Mouse (Mus musculus) bone marrow, adult 2 months (tissue): Measurements from ENCODE around the gene Cfap77. TPM values are rescaled to one million over a fixed set of nuclear protein-coding genes. Genes with fewer than 3 reads are reported as not detected.
A peak's percentile ranks its signal among the peaks of the same experiment; 100 is the strongest.
"Not testable (repeated sequence)": the region's sequence is repeated elsewhere in the genome, so short reads cannot be mapped to it uniquely, and the experiment has no call there.

Experiments used
- H3K27ac ChIP-seq: fragments of 200-500 bp; 2 replicates; pipeline ENCODE4 v1.5.1; 2012; ENCODE audit warnings: low read depth, mild to moderate bottlenecking, control low read depth, inconsistent platforms, low read length; ENCODE audit not compliant: control insufficient read depth, poor library complexity, insufficient read depth
- H3K4me1 ChIP-seq: fragments of 200-500 bp; 2 replicates; pipeline ENCODE4 v1.6.1; 2011; ENCODE audit warnings: low read length; ENCODE audit not compliant: control insufficient read depth, insufficient read depth
- H3K4me3 ChIP-seq: fragments of 200-500 bp; replicated peaks from 2 replicates; pipeline ENCODE3; 2011; ENCODE audit warnings: mild to moderate bottlenecking, low read depth, low read length, control low read depth; ENCODE audit not compliant: control insufficient read depth
- CTCF ChIP-seq: fragments of 200-500 bp; IDR thresholded peaks from 2 replicates; pipeline ENCODE4 v1.5.1; 2011; ENCODE audit warnings: low read length, control low read depth; ENCODE audit not compliant: control insufficient read depth, insufficient read depth
- POLR2A ChIP-seq: fragments of 200-500 bp; IDR thresholded peaks from 2 replicates; pipeline ENCODE4 v1.6.1; 2011; ENCODE audit warnings: low read depth, mild to moderate bottlenecking, control low read depth, low read length, borderline replicate concordance; ENCODE audit not compliant: control insufficient read depth
- WGBS: fragments of 180-500 bp; shearing (Covaris S2); methylation state at CpG from one replicate; pipeline ENCODE4 v1.1.7; 2018; 5-methylcytosine and 5-hydroxymethylcytosine counted together
- polyA plus RNA-seq: library from polyadenylated mRNA; stranded (reverse); fragments of >200 nt; gene quantifications from 2 replicates; pipeline ENCODE4 v1.2.4, GENCODE M21; 2011; ENCODE audit warnings: low replicate concordance; ENCODE audit not compliant: missing spikeins, insufficient read depth, insufficient read length

The Cfap77 gene
- polyA plus RNA-seq = 0.90 TPM in 1 of 2 replicates, not detected in the other

DNA sequence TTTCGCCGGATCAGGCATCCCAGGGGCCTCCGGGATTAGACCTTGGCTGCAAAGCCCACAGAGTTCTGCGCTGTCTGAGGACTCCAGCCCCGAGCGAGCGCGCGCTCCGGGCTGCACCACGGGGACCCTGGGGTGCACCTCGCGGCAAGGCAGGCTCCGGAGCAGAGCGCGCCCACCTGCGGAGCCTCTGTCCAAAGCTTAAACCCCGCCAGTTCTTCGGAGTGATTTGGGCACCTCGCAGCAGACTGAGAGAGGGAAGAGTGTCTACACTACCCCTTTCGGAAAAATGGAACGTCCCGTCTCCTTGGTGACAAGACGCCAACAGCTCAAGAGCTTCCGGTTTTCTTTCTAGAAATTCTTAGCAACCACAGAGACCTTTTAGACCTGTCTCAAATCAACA, at the start of gene Cfap77:
TSS of gene Cfap77 (minus strand) at position 76 of the 400 bp plus-strand sequence.
- WGBS = under 1% methylated on average over 25 of the region's 25 CpGs
- Histone ChIP-seq H3K27ac (peak within 1 kb of the TSS; percentile 70; the same call in 1 of the 2 replicates), H3K4me3 (peak within 1 kb of the TSS; percentile 49), H3K4me1 (peaks cover 5% of the 10 kb centered on the region)
- TF ChIP-seq CTCF (no peak), POLR2A (no peak)

DNA sequence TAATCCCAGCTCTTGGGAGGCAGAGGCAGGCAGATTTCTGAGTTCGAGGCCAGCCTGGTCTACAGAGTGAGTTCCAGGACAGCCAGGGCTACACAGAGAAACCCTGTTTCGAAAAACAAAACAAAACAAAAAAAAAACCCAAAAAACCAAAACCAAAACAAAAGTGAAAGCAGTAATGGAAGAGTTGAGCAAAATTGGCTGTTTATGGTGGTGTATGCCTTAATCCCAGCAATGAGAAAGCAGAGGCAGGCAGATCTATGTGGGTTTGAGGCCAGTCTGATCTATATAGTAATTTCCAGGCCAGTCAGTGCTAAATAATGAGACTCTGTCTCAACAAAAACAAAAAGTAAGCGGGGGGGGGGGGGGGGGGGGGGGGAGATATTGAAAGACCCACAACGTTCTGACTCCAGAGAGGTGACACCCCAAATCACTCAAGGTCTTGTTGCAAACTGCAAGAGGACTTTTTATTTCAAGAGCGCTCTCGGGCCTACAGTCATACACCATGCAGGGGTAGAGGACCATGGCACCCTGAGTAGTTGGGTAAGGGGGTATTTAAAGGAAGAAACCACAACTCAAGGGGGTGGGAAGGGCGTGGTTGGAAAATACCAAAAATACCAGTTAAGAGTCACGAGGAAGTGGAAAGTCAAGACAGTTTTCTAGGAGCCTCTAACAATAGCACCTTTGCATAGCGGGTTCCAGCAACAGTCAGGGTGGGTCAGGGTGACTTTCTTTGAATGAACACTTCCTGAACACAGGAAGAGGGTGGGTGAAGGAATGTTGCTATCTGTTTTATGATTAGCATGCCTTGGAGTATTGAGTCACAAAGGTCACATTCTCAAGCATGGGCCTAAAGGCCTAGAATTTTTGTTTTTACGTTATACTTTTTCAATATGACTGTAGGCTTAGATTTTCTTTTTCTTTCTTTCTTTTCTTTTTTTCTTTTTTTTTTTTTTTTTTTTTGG, 47.8 kb upstream of the Cfap77 start:
- H3K4me1 ChIP-seq, H3K27ac ChIP-seq, H3K4me3 ChIP-seq: not testable (repeated sequence)
- WGBS = 69% methylated on average over 10 of the region's 10 CpGs

DNA sequence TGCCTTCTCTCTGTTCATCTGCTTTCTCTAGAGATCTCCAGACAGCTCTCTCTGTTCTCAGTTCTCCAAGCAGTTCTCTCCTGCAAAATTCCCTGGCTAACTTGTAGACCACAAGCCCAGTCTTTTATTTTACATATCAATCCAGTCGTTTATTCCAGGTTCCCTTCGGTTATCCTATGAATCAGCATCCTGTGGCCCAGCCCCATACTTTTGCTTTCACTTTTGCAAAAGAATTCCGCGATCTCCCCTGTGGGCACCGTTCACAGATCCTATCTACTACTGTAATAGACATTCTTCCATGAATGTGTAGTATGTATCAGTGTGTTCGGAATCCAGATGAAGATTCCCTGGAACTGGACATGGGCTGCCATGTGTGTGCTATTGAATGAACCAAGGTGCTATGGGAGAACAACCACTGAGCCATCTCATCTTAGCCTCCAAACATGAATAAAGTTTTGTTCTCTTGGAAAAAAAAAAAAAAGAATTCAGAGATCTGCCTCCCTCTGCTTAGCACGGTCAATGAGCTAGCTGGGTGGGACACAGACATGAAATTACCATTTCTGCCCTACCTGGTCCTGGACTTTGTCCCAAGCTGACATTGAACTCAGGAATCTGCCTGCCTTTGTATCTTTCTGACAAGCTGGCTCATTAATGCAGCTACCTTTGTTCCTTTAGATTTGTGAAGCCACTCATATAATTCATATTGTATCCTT, 46.1 kb upstream of the Cfap77 start:
- TF ChIP-seq POLR2A = no peak
- Histone ChIP-seq H3K27ac (peak overlapping the region; percentile 20; the same call in 1 of the 2 replicates), H3K4me1 (no peaks in the 10 kb centered on the region), H3K4me3 (peak overlapping the region; percentile 57)
- WGBS = 27% methylated on average over 7 of the region's 7 CpGs

DNA sequence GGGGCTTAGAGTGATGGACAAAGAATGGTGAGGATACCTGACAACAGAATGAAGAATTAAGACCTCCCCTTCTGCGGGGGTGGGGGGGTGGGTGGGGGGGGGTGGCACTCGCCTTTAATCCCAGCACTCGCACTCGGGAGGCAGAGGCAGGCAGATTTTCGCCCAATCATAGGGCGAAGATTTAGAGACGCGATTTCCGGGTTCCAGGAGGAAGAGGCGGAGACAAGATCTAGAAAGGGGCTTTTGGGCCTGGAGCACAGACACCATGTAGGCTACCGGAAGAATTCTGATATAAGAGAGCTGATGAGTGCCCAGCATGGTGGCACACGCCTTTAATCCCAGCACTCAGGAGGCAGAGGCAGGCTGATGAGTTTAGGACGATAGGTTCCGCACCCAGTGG, 44.8 kb upstream of the Cfap77 start:
- H3K27ac ChIP-seq = no peak overlapping the region
- WGBS = 86% methylated on average over 14 of the region's 14 CpGs
- no peaks in the 10 kb centered on the region for H3K4me1 ChIP-seq
- no peak for TF ChIP-seq POLR2A
- no peak for TF ChIP-seq CTCF
- H3K4me3 ChIP-seq = no peak overlapping the region

DNA sequence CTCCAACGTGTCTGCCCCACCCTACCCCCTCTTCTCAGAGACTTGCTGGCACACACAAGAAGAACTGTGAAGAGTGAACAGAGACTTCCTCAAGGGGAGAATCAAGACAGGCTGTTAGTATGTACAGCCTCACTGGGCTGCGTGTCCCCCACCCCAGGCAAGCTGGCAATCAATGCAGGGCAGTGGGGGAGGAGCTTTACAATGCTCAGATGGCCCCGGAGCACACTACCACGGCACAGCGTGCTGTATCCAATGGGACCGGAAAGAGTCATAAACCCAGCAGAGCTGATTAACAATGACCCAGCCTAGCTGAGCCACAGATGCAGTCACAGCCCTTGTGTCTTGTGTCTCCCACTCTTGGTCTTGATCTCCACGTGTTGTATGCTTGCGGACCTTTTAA, 43.9 kb upstream of the Cfap77 start:
- no peak overlapping the region for H3K4me3 ChIP-seq
- 71% methylated on average over 8 of the region's 8 CpGs for whole genome bisulfite sequencing

DNA sequence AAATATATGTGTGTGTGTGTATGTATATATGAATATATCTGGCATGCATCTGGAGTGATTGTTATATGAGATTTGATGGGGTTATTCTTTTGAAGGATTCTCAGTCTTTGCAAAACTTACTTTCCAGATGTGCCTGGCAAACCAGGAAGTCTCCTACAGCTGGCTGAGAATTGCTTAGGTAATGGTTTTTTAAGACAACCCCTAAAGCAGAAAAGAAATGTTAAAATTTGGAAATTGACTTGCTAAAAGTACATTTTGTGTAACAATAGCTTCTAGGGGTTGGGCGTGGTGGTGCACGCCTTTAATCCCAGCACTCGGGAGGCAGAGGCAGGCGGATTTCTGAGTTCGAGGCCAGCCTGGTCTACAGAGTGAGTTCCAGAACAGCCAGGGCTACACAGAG, 43.1 kb upstream of the Cfap77 start:
- 87% methylated on average over 5 of the region's 5 CpGs for WGBS
- H3K4me3 ChIP-seq = not testable (repeated sequence)

More for the DNA sequence above, 43.9 kb upstream of the Cfap77 start:
- TF ChIP-seq POLR2A (no peak), CTCF (no peak)
- Histone ChIP-seq H3K4me1 (no peaks in the 10 kb centered on the region), H3K27ac (no peak overlapping the region)

DNA sequence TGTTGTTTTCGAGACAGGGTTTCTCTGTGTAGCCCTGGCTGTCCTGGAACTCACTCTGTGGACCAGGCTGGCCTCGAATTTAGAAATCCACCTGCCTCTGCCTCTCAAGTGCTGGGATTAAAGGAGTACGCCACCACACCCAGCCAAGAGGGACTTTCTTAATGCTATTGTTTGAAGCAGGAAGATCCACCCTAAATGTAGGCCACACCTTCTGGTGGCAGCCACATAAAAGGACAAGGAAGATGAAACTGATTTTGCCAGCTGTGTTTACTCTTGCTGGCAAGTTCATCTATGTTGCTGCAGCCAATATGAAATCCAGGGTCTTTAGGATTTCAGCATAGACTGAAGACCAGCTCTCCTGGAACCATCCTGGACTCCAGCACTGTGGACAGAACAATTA, 42.6 kb upstream of the Cfap77 start:
- no peak overlapping the region for H3K4me3 ChIP-seq
- no peak overlapping the region for H3K27ac ChIP-seq
- TF ChIP-seq CTCF (no peak), POLR2A (no peak)
- no peaks in the 10 kb centered on the region for H3K4me1 ChIP-seq
- WGBS = 80% methylated on average over 3 of the region's 3 CpGs

More for the DNA sequence above, 43.1 kb upstream of the Cfap77 start:
- H3K27ac ChIP-seq, H3K4me1 ChIP-seq: not testable (repeated sequence)

DNA sequence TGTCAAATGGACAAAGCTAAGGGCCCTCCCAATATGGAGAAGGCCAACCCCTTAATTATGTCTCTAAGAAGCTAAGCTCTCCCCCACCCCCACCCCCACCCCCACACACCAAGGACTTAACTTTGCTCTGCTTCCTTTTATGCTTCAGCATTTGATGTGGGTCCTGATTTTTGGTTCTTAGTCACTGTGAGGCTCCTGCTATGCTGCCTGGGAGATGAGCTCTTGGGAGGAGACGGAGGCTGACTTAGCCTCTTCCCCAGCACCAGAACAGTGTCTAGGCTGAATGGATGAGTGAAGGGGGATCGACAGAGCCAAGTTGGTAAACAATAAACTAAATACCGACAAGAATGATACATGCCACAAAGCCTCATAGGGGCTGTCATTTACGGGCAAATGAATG, 41.9 kb upstream of the Cfap77 start:
- no peak overlapping the region for H3K27ac ChIP-seq
- no peak for TF ChIP-seq POLR2A
- no peak for TF ChIP-seq CTCF
- no peaks in the 10 kb centered on the region for H3K4me1 ChIP-seq
- no peak overlapping the region for H3K4me3 ChIP-seq
- WGBS = 69% methylated on average over 4 of the region's 4 CpGs

DNA sequence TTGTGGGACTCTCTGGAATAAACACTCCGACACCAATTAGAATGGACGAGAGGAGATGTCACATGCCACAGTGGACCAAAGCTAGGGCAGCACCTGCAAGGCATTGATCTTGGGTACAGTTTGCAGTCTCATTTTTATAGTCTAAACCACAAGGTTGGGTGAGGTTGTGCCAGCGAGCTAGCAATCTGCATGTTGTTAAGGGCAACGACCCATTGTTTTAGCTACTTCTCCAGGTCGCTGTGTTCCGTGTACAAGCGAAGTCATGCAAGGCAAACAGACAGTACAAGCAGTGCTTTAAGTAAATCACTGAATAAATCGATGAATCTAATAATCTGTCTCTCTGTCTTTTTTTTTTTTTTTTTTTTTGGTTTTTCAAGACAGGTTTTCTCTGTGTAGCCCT, 40.8 kb upstream of the Cfap77 start:
- TF ChIP-seq CTCF (no peak), POLR2A (no peak)
- Histone ChIP-seq H3K27ac (no peak overlapping the region), H3K4me1 (no peaks in the 10 kb centered on the region), H3K4me3 (no peak overlapping the region)
- WGBS = 82% methylated on average over 8 of the region's 8 CpGs

DNA sequence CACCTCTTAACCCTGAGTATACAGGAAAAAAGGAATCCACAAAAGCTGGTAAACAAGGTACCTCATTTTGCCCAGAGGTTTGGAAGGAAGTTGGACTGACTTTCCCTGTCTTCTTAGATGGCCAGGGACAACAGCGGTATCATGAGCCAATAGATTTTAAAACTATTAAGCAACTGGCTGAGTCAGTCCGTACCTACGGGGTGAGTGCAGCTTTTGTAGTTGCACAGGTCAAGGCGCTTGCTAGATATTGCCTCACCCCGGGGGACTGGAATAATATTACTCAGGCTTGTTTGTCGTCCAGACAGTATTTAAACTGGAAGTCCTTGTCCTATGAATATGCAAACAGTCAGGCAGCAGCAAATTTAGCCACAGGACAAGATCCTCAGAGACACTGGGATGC, 34.4 kb upstream of the Cfap77 start:
- not testable (repeated sequence) for H3K4me1 ChIP-seq, H3K27ac ChIP-seq, H3K4me3 ChIP-seq
- 72% methylated on average over 6 of the region's 6 CpGs for WGBS
